Mouse (Mus musculus) spleen, postnatal 14 days (tissue): ENCODE measurements around the gene Tnfsf15.

Experiments used
- DNase-seq, 2 experiments: peaks; one replicate each; pipeline ENCODE4 v3.0.0; 2021 to 2022; ENCODE audit warnings: low spot score in 2 of 2

The Tnfsf15 gene

DNA sequence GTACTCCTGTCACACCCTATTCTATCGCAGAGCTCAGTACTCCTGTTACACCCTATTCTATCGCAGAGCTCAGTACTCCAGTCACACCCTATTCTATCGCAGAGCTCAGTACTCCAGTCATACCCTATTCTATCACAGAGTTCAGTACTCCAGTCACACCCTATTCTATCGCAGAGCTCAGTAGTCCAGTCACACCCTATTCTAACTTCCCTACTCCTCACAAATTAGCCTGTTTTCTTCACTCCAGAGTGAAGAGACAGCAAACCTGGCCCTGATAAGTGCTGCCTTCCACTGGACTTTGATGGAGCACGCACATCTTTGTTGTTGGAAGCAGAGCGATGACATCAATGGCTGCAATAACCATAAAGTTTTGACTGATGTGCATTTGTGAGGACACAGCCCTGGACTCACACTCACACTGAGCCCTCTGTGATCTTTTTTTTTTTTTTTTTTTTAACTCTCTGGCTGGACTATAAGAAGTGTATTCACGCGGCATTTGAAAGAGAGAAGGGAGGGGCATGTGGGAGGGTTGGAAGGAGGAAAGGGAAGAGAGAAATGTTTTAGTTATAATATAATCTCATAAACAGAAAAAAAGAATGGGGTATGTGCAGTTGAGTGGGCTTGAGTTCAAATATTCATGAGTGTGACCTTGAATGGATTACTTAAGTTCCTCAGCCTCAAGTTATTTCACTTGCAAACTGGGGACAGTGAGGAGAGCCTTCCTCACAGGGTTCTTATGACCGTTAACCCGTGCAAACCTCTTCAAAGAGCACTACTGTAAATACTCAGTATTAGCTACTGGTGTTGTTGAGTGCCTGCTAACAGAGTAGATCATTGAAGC, 60.3 kb downstream of the Tnfsf15 start:
- DNase-seq: no peak

DNA sequence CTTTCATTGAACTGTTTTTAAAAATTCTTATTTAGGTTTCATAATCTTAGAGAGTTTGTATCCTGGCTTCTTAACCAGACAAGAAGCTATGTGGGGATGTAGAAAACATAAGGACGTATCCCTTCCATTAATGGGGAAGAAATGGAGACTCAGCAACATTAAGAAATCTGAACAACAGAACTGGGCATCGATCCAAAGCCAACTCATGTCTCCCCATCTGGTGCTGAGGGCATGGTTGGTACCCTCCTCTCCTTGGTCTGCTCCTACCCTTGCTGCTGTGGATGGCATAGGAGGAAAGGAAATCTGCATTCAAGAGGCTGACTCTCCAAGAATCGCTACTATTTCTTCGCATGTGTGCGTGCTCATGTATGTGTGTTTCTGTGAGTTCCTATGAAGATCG, 61.2 kb downstream of the Tnfsf15 start:
- no peak for DNase-seq

DNA sequence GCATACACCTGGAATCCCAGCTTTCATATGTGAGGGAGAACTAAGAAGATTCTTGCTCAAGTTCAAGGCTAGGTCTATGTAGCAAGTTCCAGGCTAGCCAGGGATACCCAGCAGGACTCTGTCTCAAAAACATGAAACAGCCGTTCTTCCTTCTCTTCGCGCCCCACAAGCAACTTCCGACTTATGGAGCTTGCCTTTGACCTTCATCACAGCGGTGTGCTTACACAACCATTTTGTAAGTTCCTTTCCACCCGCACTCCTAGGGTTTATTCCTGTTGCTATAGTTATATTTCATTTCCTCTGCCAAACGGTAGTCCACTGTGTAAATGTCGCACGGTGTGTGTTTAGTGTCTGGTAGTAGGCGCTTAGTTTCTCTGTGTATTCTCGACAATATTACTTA, 61.9 kb downstream of the Tnfsf15 start:
- DNase-seq: no peak

DNA sequence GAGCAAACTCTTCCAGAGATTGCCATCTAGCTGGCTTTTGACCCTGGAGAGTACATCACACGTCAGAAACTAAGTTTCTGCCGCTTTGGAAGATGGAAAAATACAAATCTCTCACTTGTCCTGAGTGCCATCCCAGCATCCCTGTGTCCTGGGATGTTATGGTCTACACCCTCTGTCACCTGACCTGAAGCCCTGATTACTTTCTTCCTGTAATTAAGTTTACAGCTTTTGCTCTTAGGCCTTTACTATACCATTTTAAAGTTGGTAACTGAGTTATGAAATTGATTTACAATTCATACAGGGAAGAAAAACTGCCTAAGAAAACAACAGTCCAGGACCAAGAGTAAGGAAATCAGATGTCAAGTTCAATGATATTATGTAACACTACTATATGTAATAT, 62.5 kb downstream of the Tnfsf15 start:
- DNase-seq: no peak

DNA sequence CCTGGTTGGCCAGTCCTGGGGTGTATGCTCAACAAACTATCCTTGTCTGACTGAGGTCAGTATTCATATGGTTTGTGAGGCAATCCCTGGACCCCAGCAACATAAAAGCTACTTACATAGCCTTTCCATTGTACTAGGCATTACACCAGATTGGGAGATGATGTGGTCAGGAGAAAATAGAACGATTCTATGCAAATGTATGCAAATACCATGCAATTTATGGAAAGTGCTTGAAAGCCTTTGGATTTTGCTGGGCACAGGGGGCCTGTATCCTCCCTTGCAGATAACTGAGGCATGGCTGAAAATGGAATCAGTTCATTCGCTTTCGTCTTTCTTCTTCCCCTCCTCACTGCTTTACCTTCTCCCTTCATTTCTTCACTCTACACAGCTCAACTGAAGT, 63.4 kb downstream of the Tnfsf15 start:
- no peak for DNase-seq
